Mouse (Mus musculus) midbrain, embryonic 16.5 days (tissue): ENCODE results near the gene Tle6. TPM values are rescaled to one million over a fixed set of nuclear protein-coding genes. Genes with fewer than 3 reads are reported as not detected.

ENCODE experiments used
- ATAC-seq: fragments of 200-750 bp; cut with Nextera tagmentation; 2 replicates; pipeline ENCODE4 v1.8.0; 2017; ENCODE audit warnings: moderate TSS enrichment
- H3K27ac ChIP-seq: fragments of 300-500 bp; sonication (generic); 2 replicates; pipeline ENCODE4 v1.5.1; 2014; ENCODE audit warnings: mild to moderate bottlenecking, low read length, mixed read lengths
- H3K27me3 ChIP-seq: fragments of 300-500 bp; sonication (generic); 2 replicates; pipeline ENCODE4 v1.6.1; 2014; ENCODE audit warnings: low read depth, low read length, mixed read lengths; ENCODE audit not compliant: control insufficient read depth, insufficient read depth
- H3K36me3 ChIP-seq: fragments of 300-500 bp; sonication (generic); 2 replicates; pipeline ENCODE4 v1.6.1; 2014; ENCODE audit warnings: mild to moderate bottlenecking, low read length, moderate library complexity, mixed read lengths; ENCODE audit not compliant: control insufficient read depth, insufficient read depth
- H3K4me1 ChIP-seq: fragments of 300-500 bp; sonication (generic); 2 replicates; pipeline ENCODE4 v1.6.1; 2014; ENCODE audit warnings: mild to moderate bottlenecking, low read length, mixed read lengths; ENCODE audit not compliant: control insufficient read depth, insufficient read depth
- H3K4me2 ChIP-seq: fragments of 300-500 bp; sonication (generic); 2 replicates; pipeline ENCODE4 v1.6.1; 2014; ENCODE audit warnings: mild to moderate bottlenecking, low read length, mixed read lengths
- H3K4me3 ChIP-seq: fragments of 300-500 bp; sonication (generic); 2 replicates; pipeline ENCODE4 v1.5.1; 2014; ENCODE audit warnings: low read depth, mild to moderate bottlenecking, low read length, moderate library complexity, mixed read lengths
- H3K9ac ChIP-seq: fragments of 300-500 bp; sonication (generic); 2 replicates; pipeline ENCODE4 v1.6.1; 2014; ENCODE audit warnings: low read depth, low read length, mixed read lengths
- H3K9me3 ChIP-seq: fragments of 300-500 bp; sonication (generic); replicated peaks from 2 replicates; pipeline ENCODE4 v1.6.1; 2014; ENCODE audit warnings: mild to moderate bottlenecking, low read length, mixed read lengths; ENCODE audit not compliant: control insufficient read depth, poor library complexity, severe bottlenecking
- WGBS: fragments of 180-500 bp; shearing (Covaris S2); extraction: QIAGEN DNeasy Blood & Tissue Kit; methylation state at CpG from one replicate; pipeline ENCODE4 v1.1.7; 2014; 5-methylcytosine and 5-hydroxymethylcytosine counted together
- polyA plus RNA-seq: library from polyadenylated mRNA; unstranded; fragments of >200 nt; fragmentation: Nextera tagmentation; extraction: Ambion mirVana; gene quantifications from 2 replicates; pipeline ENCODE4 v1.2.1, GENCODE M21; 2015

Tle6 gene
- polyA plus RNA-seq, 1 experiment from 2014 or later: 4.3 TPM

- H3K4me3 ChIP-seq: peak within 1 kb of the TSS; percentile 58
- H3K9me3 ChIP-seq: no peaks in the 10 kb centered on the region
- H3K27me3 ChIP-seq: peaks cover 3% of the 10 kb centered on the region; the same call in 1 of the 2 replicates
- peak within 1 kb of the TSS; percentile 81 for H3K9ac ChIP-seq
- WGBS: under 1% methylated on average over 39 of the region's 39 CpGs
- H3K4me1 ChIP-seq: peaks cover 19% of the 10 kb centered on the region
- H3K36me3 ChIP-seq: no peaks in the 10 kb centered on the region
- ATAC-seq: peak; percentile 89
- peak within 1 kb of the TSS; percentile 92 for H3K4me2 ChIP-seq
- peak within 1 kb of the TSS; percentile 90 for H3K27ac ChIP-seq
Measured at GRCm38 (mm10) chr10:81605974-81606751, 5.3 kb upstream of the Tle6 start, which contains the start of gene BC025920. Gene BC025920 (plus strand): TSS chr10:81606270.

GRCm38 (mm10) chr10:81605666-81605973, 4.7 kb upstream of the Tle6 start:
- peak overlapping the region; percentile 58 for H3K4me3 ChIP-seq
- H3K4me1 ChIP-seq: peaks cover 23% of the 10 kb centered on the region
- H3K36me3 ChIP-seq: no peaks in the 10 kb centered on the region
- WGBS: 2% methylated on average over 14 of the region's 14 CpGs
- H3K4me2 ChIP-seq: peak overlapping the region; percentile 53
- H3K27ac ChIP-seq: peak overlapping the region; percentile 81
- H3K27me3 ChIP-seq: peaks cover 3% of the 10 kb centered on the region; the same call in 1 of the 2 replicates
- ATAC-seq: peak; percentile 33
- H3K9me3 ChIP-seq: no peaks in the 10 kb centered on the region
- H3K9ac ChIP-seq: peak overlapping the region; percentile 53; the same call in 1 of the 2 replicates

- Histone ChIP-seq H3K36me3 (no peaks in the 10 kb centered on the region), H3K27me3 (peaks cover 4% of the 10 kb centered on the region; the same call in 1 of the 2 replicates), H3K4me1 (peaks cover 25% of the 10 kb centered on the region), H3K9ac (0 out of 2 replicates have a peak overlapping the region, but pooled peaks have one; percentile 53), H3K4me2 (peak overlapping the region; percentile 53), H3K9me3 (no peaks in the 10 kb centered on the region), H3K27ac (peak overlapping the region; percentile 81), H3K4me3 (peak overlapping the region; percentile 58)
- peak; percentile 38 for ATAC-seq
- WGBS: 20% methylated on average over 29 of the region's 29 CpGs
Measured at GRCm38 (mm10) chr10:81604968-81605665, 4.2 kb upstream of the Tle6 start.

GRCm38 (mm10) chr10:81604019-81604967, 3.4 kb upstream of the Tle6 start:
- no peak overlapping the region for H3K4me3 ChIP-seq
- ATAC-seq: peak; percentile 3; the same call in 1 of the 2 replicates
- H3K4me2 ChIP-seq: peak overlapping the region; percentile 16
- H3K9ac ChIP-seq: no peak overlapping the region
- peaks cover 7% of the 10 kb centered on the region; the same call in 1 of the 2 replicates for H3K27me3 ChIP-seq
- H3K27ac ChIP-seq: no peak overlapping the region
- peaks cover 25% of the 10 kb centered on the region for H3K4me1 ChIP-seq
- H3K9me3 ChIP-seq: no peaks in the 10 kb centered on the region
- no peaks in the 10 kb centered on the region for H3K36me3 ChIP-seq
- WGBS: 83% methylated on average over 12 of the region's 12 CpGs

GRCm38 (mm10) chr10:81602741-81603151, 1.9 kb upstream of the Tle6 start:
- Histone ChIP-seq H3K4me3 (no peak overlapping the region), H3K4me1 (peaks cover 25% of the 10 kb centered on the region), H3K9ac (no peak overlapping the region), H3K27ac (no peak overlapping the region; the same call in 1 of the 2 replicates), H3K36me3 (no peaks in the 10 kb centered on the region), H3K4me2 (no peak overlapping the region), H3K27me3 (peaks cover 7% of the 10 kb centered on the region; the same call in 1 of the 2 replicates), H3K9me3 (no peaks in the 10 kb centered on the region)
- 19% methylated on average over 4 of the region's 4 CpGs for WGBS
- no peak for ATAC-seq

GRCm38 (mm10) chr10:81601396-81601905, 578 bp upstream of the Tle6 start:
- H3K27ac ChIP-seq: no peak overlapping the region
- peaks cover 29% of the 10 kb centered on the region for H3K4me1 ChIP-seq
- peak overlapping the region; percentile 72 for H3K4me2 ChIP-seq
- H3K9me3 ChIP-seq: no peaks in the 10 kb centered on the region
- no peaks in the 10 kb centered on the region for H3K36me3 ChIP-seq
- no peak overlapping the region for H3K4me3 ChIP-seq
- no peak for ATAC-seq
- WGBS: 10% methylated on average over 7 of the region's 7 CpGs
- H3K9ac ChIP-seq: no peak overlapping the region
- H3K27me3 ChIP-seq: peaks cover 7% of the 10 kb centered on the region; the same call in 1 of the 2 replicates

GRCm38 (mm10) chr10:81600096-81600495, 777 bp downstream of the Tle6 start:
- ATAC-seq: no peak
- no peak overlapping the region for H3K27ac ChIP-seq
- no peak overlapping the region for H3K4me2 ChIP-seq
- H3K27me3 ChIP-seq: peaks cover 9% of the 10 kb centered on the region; the same call in 1 of the 2 replicates
- H3K4me1 ChIP-seq: peaks cover 40% of the 10 kb centered on the region
- H3K4me3 ChIP-seq: no peak overlapping the region
- H3K9me3 ChIP-seq: no peaks in the 10 kb centered on the region
- no peaks in the 10 kb centered on the region for H3K36me3 ChIP-seq
- 52% methylated on average over 10 of the region's 10 CpGs for WGBS
- no peak overlapping the region for H3K9ac ChIP-seq

GRCm38 (mm10) chr10:81599630-81600029, 1.2 kb downstream of the Tle6 start:
- peaks cover 39% of the 10 kb centered on the region for H3K4me1 ChIP-seq
- H3K27ac ChIP-seq: no peak overlapping the region
- peaks cover 14% of the 10 kb centered on the region for H3K27me3 ChIP-seq
- WGBS: 86% methylated on average over 5 of the region's 5 CpGs
- H3K9ac ChIP-seq: no peak overlapping the region
- H3K9me3 ChIP-seq: no peaks in the 10 kb centered on the region
- H3K36me3 ChIP-seq: no peaks in the 10 kb centered on the region
- ATAC-seq: no peak
- no peak overlapping the region for H3K4me3 ChIP-seq
- H3K4me2 ChIP-seq: no peak overlapping the region
